Mouse (Mus musculus) activated CD4-positive, CD25-positive, alpha-beta regulatory T cell, adult 9 weeks (primary cell): ENCODE data around the gene Inpp4b. TPM values are rescaled to one million over a fixed set of nuclear protein-coding genes. Genes with fewer than 3 reads are reported as not detected.

Experiments
- polyA plus RNA-seq: library from polyadenylated mRNA; unstranded; fragments of 100-300 nt; shearing (Covaris generic); gene quantifications from one replicate; pipeline ENCODE4 v1.2.1, GENCODE M21; 2017

Inpp4b gene
- 752 TPM for polyA plus RNA-seq

DNA sequence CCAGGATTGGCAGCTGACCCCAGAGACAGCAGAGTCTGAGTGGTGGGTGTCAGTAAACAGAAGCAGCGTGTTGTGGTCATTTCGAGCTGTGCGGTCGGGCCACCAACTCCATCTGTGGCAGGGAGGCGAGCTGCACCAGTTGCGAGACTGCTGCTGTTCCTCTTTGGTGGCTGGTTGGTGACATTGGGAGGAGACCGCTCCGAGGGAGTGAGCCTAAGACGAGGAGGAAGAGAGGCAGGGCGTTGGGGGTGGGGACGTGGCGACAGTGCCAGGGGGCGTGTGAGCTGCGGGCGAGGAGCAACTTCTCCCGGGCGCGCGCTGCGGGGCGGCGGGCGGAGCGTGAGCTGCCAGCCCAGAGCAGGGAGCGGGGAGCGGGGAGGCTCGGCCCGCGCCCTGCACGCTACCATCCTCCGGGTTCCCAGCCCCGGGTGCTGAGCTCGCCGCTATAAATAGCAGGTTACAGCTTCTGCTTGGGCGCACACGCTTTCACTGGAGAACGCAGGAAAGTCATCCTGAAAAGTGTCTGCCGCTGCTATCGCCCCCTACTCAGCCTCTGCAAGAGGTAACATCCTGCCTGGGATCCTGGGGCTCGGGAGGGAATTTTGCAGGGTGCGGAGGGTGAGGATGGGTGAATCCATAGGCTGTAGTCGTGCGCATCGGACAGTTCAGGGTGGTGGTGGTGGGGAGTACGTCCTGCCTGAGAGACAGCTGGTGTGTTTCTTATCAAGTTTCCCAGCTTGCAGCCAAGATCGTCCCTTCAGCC lies at the start of gene Inpp4b:
TSS of gene Inpp4b (plus strand) at position 321 of the 763 bp plus-strand sequence.

